Mouse (Mus musculus) adipose tissue, adult 10 weeks (tissue): ENCODE measurements around the gene Tomm40. TPM values are rescaled to one million over a fixed set of nuclear protein-coding genes. Genes with fewer than 3 reads are reported as not detected.

Experiments used
- polyA plus RNA-seq: library from polyadenylated mRNA; stranded (reverse); fragments of 350-450 nt; fragmentation: Illumina TruSeq; extraction: RNeasy Lipid Tissue Mini Kit (QIAGEN cat#74804); gene quantifications from one replicate; pipeline ENCODE4 v1.2.3, GENCODE M21; 2014; ENCODE audit warnings: low read depth, low replicate concordance

Gene Tomm40
- polyA plus RNA-seq = 50.1 TPM

DNA sequence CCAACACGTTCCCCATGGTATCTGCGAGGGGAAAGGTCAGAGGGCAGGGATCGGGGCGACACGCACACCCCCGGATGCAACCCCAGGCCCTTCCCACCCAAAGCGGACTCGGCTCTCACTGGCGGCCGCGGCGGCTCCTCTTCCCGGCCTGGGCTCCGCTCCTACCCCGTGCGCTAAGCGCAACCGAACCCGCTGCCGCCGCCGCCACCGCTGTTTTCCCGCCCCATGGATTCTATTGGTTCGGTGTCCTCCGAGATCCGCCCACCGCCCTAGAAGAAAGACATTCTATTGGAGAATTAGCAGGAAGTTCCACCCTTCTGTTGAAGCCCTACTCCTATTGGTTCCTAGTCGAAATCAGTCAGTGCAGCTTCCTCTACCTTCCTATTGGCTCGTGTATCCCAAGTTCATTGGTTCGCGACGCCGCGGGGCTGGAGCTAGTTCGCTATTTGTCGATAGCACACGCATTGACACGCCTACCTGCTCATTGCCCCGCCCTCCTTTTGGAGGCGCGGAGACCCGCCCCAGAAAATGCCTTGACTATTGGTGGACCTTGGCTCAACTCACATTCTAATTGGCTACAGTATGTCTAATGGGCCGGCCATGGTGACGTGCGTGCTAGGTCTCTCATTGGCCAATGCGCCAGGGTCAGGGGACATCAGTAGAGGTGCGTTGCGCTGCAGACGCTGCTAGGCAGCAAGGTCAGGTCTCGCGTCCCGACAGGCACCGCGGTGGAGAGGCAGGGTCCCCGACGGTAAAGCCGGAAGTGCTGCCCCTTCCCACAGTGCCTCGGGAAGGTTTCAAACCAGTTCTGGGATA is at the start of gene Tomm40:
Gene Tomm40, minus strand, starts transcription at position 200 of the 816 bp plus-strand sequence.

DNA sequence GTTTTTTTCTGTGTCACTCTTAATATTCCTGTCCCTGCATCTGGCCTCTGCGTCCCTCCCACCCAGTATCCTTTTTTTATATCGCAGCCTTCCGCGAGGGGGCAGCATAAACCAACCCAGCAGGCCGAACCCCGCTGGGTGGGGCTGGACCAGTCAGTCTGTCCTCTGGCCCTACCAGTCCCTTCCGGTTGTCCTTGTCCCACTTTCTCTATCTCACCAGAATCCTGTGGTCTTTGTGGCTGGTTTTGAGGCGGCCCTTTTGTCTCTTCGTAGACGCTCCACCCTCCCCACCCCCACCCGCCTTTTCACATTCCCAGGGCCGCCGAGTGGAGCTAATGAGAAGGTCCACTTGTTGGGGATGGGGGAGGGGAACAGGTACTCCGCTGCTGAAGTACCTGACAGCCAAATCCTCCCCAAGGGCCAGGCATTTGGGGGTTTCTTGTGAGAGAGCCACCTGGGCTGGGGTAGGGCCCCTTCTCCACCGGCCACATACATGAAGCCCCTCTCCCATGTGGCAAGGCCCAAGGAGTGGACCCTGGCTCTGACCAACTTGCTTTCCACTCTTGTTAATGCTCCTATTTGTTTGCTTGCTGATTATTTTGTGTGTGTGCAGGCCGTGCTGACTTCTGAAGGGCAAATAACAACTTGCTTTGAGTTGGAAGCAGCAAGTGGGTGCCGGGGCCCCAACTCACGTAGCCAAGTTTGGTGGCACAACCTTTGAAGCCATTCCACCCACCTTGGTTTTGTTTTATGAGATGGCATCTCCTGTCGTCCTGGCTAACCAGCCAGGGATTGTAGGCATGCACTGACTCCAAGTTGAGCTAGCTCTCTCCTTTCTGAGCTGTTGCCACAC is 35.2 kb upstream of the Tomm40 start, which contains the start of gene Nectin2:
Gene Nectin2, minus strand, starts transcription at position 267 of the 853 bp plus-strand sequence.

DNA sequence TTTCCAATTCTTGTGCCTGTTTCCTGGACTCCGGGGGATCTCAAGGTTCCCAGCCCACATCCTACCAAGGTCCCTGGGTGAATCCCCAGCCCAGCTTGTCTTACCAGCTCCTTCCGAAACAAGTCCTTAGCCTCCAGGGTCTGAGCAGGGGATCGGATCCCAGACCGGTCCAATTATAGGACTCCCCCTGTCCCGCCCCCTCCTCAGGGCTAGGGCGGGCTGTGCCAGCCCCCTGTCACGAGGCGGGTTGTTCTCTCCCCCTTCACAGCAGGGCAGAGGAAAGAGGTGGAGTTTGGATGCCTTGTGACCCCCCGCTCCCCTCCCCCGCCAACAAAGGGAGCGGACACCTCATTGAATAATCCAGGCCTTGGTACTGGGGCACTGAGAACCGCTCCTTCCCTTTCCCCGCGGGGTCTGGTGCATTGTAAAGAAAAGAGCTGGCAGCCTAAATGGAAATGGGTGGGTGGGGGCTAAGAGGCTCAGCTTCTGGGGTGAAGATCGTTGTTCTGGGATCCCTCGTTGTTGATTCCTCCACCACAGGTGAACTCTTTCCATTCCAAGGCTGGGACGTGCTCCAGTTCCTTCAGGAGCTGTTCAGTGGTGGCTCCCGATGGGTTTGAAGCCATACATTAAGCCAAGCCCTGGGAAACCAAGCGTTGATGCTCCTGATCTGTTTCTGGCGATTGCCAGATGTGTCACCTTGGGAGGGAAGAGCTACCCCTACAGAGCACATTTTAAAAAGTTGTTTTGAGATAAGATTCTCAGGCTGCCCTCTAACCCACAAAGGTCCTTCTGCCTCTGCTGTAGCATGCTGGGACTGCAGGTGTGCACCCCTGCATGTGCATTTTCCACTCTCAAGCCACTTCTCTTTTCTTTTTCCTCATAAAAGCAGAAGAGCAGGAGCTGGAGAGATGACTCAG is 16.1 kb downstream of the Tomm40 start, which contains the start of gene Apoe:
Gene Apoe, minus strand, starts transcription at position 282 of the 920 bp plus-strand sequence.

DNA sequence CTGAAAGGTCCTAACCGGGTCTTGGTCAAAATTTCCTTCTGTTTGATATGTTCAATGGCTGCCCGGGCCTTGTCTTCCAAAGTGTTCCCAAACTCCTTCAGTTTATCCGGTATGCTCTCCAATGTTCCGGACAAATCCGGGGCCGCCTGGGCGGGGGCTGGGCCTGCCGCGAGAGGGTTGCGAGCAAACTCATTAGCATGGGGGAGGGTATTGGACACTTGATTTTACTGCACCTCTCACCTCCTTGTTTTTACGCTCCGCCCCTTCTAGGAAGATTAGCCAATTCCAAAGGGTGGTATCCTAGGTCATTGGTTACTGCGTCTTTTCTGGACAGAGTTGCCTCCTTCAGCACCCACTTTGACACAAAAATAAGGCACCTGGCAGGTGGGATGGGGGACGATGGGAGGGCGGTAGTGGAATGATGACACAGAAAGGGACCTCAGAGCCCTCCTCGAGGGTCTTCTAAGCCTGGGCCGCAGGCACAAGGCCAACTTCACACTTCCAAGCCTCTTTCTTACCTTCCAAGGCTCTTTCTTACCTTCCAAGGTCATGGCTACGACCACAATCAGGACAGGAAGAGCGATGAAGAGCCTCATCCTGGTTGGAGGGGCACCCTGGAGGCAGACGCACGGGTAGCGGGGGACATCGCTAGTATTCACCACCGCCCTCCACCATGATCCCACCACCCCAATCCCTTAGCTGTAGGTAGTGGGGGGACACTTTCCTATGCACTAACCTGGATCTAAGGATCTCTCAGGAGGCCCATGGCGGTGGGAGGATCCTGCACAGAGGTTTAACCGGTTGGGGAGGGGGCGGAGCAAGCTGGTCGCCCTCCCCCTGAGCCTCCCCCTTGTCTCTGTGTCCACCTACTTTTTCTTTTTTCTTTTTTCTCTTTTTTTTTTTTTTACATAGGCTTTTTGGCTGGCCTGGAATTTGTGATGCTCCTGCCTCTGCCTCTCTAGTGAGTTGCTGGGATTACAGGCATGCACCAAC is 23.1 kb downstream of the Tomm40 start, which contains the start of gene Apoc1:
Gene Apoc1, minus strand, starts transcription at position 788 of the 993 bp plus-strand sequence.

DNA sequence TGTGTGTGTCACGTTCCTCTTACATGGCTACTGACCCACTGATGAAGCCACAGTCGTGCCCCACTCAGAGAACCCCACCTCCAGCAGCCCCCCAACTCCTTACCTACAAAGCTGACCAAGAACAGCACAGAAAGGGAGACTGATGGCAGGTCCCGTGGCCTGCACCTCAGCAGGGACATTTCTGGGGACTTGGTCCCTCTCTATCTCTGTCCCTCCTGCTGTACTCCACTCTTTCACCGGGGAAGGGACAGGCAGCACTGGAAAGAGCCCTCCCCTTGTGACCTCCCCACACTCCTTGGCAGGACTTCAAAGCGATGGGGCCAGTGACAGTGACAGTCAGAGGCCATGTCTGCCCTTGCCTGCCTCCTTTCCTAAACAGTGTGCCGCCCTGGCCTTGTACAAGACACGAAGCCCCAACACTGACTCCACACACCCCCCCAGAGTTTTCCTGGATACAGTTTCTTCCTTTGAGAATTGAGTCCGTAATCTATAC is 34.0 kb downstream of the Tomm40 start, which contains the start of the genes Gm44805 and Apoc4:
Gene Gm44805, minus strand, starts transcription at position 222 of the 493 bp plus-strand sequence.
Gene Apoc4, minus strand, starts transcription at position 278 of the 493 bp plus-strand sequence.

DNA sequence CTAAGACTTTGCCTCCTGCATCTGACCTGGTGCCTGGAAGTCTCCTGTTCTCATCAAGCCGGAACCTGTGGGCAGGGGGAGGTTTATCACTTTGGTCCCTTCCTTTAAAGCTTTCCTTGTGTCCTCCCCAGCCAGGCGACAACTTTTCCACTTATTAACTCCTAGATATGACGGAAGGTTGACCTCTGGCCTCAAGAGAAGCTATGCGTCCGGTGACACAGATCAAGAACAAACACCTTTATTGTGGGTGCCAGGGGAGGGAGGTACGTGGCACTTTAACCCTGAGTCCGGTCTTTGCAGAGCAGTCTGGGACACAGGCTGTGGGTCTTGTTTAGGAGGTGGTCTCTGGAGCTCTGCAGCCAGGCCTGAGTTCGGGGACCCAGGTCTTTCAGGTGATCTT is 37.4 kb downstream of the Tomm40 start, which contains the start of gene Apoc2:
Gene Apoc2, minus strand, starts transcription at position 70 of the 400 bp plus-strand sequence.

DNA sequence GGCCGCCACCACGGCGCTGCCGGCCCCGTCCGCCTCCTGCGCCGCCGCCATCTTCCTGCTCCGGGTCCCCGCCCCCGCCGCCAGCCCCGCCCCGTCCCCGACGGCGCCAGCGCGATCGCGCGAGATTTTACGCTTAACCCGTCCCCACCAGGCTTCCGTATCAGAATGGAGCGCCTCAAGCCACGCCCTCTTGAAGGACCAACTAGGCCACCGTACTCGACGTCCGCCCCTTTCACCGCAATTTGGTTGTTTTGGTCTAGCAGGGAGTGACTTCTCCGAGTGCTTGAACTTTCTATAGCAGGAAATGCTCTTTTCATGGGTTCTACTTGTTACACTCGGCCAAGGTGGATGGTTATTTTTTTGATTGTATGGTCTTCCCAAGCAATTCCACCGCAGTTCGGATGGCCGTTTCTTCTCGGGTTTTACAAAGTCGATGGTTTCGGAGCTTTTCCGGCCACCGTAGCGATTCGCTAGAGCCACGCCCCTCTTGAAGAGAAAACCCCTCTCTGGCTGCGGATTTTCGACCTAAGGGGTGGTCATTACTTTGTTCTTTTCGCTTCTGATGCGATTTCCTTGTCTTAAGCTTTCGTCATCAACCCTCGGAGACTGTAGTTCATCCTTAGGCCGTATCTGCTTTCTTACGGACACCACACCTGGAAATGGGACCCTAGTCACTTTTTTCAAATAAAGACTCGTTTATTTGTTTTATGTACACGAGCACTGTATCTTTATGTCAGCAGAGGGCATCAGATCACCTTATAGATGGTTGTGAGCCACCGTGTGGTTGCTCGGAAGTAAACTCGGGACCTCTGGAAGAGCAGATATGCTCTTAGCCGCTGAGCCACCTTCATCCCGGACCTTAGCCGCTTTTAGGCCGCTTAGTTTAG is 50.0 kb downstream of the Tomm40 start, which contains the start of gene Clptm1:
Gene Clptm1, minus strand, starts transcription at position 79 of the 887 bp plus-strand sequence.

Other genes starting within 250 kb of the Tomm40 start
- gene Bloc1s3, start 207.1 kb downstream of the Tomm40 start, polyA plus RNA-seq = 5.4 TPM
- 93.3 TPM for gene Trappc6a, start 207.0 kb downstream of the Tomm40 start, polyA plus RNA-seq
- gene Nkpd1, start 197.6 kb downstream of the Tomm40 start, polyA plus RNA-seq = 0.21 TPM
- 83.9 TPM for gene Ppp1r37, start 152.4 kb downstream of the Tomm40 start, polyA plus RNA-seq
- gene Zfp296, start 138.2 kb downstream of the Tomm40 start, polyA plus RNA-seq = 1.5 TPM
- gene Gemin7, start 137.8 kb downstream of the Tomm40 start, polyA plus RNA-seq = 42.4 TPM
- 40.3 TPM for gene Clasrp, start 111.0 kb downstream of the Tomm40 start, polyA plus RNA-seq
- 12.3 TPM for gene Relb, start 86.0 kb downstream of the Tomm40 start, polyA plus RNA-seq
- gene Clptm1, start 50.4 kb downstream of the Tomm40 start, polyA plus RNA-seq = 73.8 TPM
- gene Apoc2, start 37.5 kb downstream of the Tomm40 start, polyA plus RNA-seq = 2.8 TPM
- not detected for gene Gm44805, start 34.0 kb downstream of the Tomm40 start, polyA plus RNA-seq
- 4.9 TPM for gene Apoc4, start 34.0 kb downstream of the Tomm40 start, polyA plus RNA-seq
- 298 TPM for gene Apoc1, start 22.8 kb downstream of the Tomm40 start, polyA plus RNA-seq
- gene Apoe, start 16.2 kb downstream of the Tomm40 start, polyA plus RNA-seq = 3,823 TPM
- 27.4 TPM for gene Nectin2, start 35.0 kb upstream of the Tomm40 start, polyA plus RNA-seq
- 75.8 TPM for gene Bcam, start 55.6 kb upstream of the Tomm40 start, polyA plus RNA-seq
- 16.0 TPM for gene Cblc, start 81.4 kb upstream of the Tomm40 start, polyA plus RNA-seq
- 7.0 TPM for gene Bcl3, start 107.3 kb upstream of the Tomm40 start, polyA plus RNA-seq
- not detected for gene Gm19345, start 136.6 kb upstream of the Tomm40 start, polyA plus RNA-seq
- not detected for gene Ceacam16, start 145.9 kb upstream of the Tomm40 start, polyA plus RNA-seq
- gene Ceacam19, start 172.5 kb upstream of the Tomm40 start, polyA plus RNA-seq = 0.22 TPM
- 20.5 TPM for gene Pvr, start 205.7 kb upstream of the Tomm40 start, polyA plus RNA-seq
- not detected for gene Igsf23, start 235.3 kb upstream of the Tomm40 start, polyA plus RNA-seq
- 0.24 TPM for gene Ceacam20, start 250.0 kb upstream of the Tomm40 start, polyA plus RNA-seq